Mouse (Mus musculus) thymus, adult 2 months (tissue): ENCODE data around the gene Rhog.

Source experiments
- CTCF ChIP-seq: fragments of 200-500 bp; IDR thresholded peaks from 2 replicates; pipeline ENCODE4 v1.5.1; 2012; ENCODE audit warnings: mild to moderate bottlenecking, control low read depth, low read length, moderate library complexity, borderline replicate concordance; ENCODE audit not compliant: control insufficient read depth, poor library complexity, insufficient read depth; ENCODE audit errors: extremely low read depth
- POLR2A ChIP-seq: fragments of 200-500 bp; IDR thresholded peaks from 2 replicates; pipeline ENCODE4 v1.6.1; 2012; ENCODE audit warnings: mild to moderate bottlenecking, low read length, control low read depth, moderate library complexity; ENCODE audit not compliant: control insufficient read depth, poor library complexity, insufficient read depth; ENCODE audit errors: extremely low read depth

DNA sequence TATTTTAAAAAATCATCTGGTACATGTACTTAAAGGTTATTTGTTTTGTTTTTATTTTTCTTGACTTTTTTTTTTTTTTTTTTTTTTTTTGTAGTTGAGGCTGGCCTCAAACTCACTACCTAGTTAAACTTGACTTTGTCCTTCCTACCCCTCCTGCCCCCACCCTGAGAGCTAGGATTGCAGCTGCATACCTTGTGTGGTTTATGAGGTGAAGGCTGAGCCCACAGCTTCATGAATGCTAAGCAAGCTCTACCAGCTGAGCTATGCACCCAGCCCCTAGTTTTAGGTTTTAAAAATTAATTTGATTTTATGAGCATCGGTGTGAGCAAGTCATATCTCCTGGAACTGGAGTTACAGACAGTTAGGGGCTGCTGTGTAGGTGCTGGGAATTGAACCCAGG is 4.7 kb upstream of the Rhog start:
- TF ChIP-seq CTCF (no peak), POLR2A (no peak)
